Mouse (Mus musculus): ENCODE results near the gene Pced1a. TPM values are rescaled to one million over a fixed set of nuclear protein-coding genes. Genes with fewer than 3 reads are reported as not detected.

Gene Pced1a
- polyA plus RNA-seq, 2 experiments: 2.1 to 5.6 TPM

DNA sequence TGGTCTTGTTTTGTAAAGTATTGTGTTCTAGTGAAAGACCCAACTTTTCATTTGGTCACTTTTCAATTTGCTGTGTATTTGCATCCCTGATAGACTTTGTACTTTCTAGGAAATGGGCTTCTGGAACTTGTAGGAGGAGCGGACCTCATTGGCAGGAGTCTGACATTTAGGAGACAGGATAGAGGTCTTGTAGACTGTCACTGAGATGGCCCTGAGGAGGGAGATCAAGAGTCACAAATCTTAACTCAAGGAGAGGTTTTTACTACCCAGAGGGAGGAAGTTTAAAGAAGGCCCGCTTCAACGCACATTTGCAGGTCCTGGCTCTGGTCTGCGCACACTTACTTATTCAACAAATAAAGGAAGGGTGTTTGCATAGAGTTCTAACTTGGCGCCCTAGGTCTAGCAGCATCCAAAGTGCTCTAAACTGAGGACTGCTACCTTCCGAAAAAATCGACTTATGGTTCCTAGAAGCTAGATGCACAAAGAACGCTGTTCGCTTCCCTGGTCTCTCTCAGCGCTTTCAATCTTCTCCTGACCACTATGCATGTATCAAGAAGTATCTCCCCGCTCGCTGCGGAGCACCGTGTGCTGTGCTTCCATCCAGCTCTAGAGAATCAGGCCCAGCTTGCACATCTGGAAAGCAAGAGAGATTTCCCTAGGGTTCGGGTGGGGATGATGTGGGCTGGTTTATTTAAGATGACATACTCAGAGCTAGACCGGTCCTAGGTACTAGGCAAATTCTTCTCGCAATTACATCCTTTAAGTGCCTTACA lies 24.7 kb upstream of the Pced1a start:
- 0 out of 2 replicates have a peak overlapping the region, but pooled peaks have one; percentile 17 for H3K9ac ChIP-seq (replicated peaks)
- TF ChIP-seq CTCF (IDR thresholded peaks at IDR 0.05; ENCODE audit: low read depth) (no peak), EP300 (IDR thresholded peaks at IDR 0.05; ENCODE audit: low read depth) (no peak)
- peak overlapping the region; percentile 74 for H3K4me2 ChIP-seq (ENCODE audit: low read depth)
- 8% methylated on average over 17 of the region's 17 CpGs for WGBS (ENCODE audit: insufficient replicate concordance)
- H3K27ac ChIP-seq: no peak overlapping the region
- peak overlapping the region; percentile 70 to 83 for H3K4me3 ChIP-seq (ENCODE audit: insufficient read depth in 1 of 2, low read depth in 2 of 2, low read length in 2 of 2)
- H3K36me3 ChIP-seq (replicated peaks; ENCODE audit: control insufficient read depth, insufficient read depth, low read depth): peaks cover 2% of the 10 kb centered on the region; the same call in 1 of the 2 replicates
- H3K4me1 ChIP-seq (replicated peaks; ENCODE audit: control insufficient read depth in 2 of 2, insufficient read depth in 2 of 2, low read length in 1 of 2): peaks cover 12 to 24% of the 10 kb centered on the region in 2 experiments
- DNase-seq (ENCODE audit: low read depth in 3 of 3, low spot score in 3 of 3) (no peak), ATAC-seq (ENCODE audit: insufficient read depth) (no peak)
- peaks cover 6% of the 10 kb centered on the region for H3K27me3 ChIP-seq (ENCODE audit: control insufficient read depth, insufficient read depth, low read length)
- H3K9me3 ChIP-seq (ENCODE audit: control insufficient read depth, low read length): no peaks in the 10 kb centered on the region

DNA sequence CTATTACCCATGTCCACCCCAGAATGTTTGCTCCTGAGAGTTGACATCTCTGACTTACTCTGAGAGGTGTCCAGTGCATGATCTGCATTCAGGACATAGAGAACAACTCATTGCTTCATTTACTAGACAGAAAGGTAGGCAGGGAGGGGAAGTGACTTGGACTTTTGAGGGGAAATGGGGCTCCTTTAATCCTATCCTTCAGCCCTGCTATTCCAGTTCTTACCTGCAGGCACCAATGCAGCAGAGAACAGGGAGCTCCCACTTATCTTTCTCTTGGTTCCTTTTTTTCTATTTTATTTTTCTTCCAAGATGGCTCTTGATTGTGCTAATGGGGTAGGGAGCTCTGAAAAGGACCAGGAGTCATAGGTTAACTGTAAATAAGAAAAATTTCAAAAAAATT lies 23.9 kb upstream of the Pced1a start:
- no peak overlapping the region for H3K4me2 ChIP-seq (ENCODE audit: low read depth)
- TF ChIP-seq EP300 (IDR thresholded peaks at IDR 0.05; ENCODE audit: low read depth): no peak
- TF ChIP-seq CTCF (IDR thresholded peaks at IDR 0.05; ENCODE audit: low read depth): peak; percentile 7; the same call in 1 of the 2 replicates
- no peaks in the 10 kb centered on the region for H3K9me3 ChIP-seq (ENCODE audit: control insufficient read depth, low read length)
- H3K9ac ChIP-seq (replicated peaks): no peak overlapping the region
- peaks cover 10 to 22% of the 10 kb centered on the region in 2 experiments for H3K4me1 ChIP-seq (replicated peaks; ENCODE audit: control insufficient read depth in 2 of 2, insufficient read depth in 2 of 2, low read length in 1 of 2)
- DNase-seq (ENCODE audit: low read depth in 3 of 3, low spot score in 3 of 3): no peak
- H3K27ac ChIP-seq: no peak overlapping the region
- no peak overlapping the region for H3K4me3 ChIP-seq (ENCODE audit: insufficient read depth in 1 of 2, low read depth in 2 of 2, low read length in 2 of 2)
- no peak for ATAC-seq (ENCODE audit: insufficient read depth)
- peaks cover 6% of the 10 kb centered on the region for H3K36me3 ChIP-seq (replicated peaks; ENCODE audit: control insufficient read depth, insufficient read depth, low read depth)
- H3K27me3 ChIP-seq (ENCODE audit: control insufficient read depth, insufficient read depth, low read length): peaks cover 6% of the 10 kb centered on the region

GRCm38 (mm10) chr2:130442162-130442561 lies 17.7 kb upstream of the Pced1a start:
- Histone ChIP-seq H3K9ac (replicated peaks) (no peak overlapping the region), H3K27ac (no peak overlapping the region), H3K4me2 (ENCODE audit: low read depth) (no peak overlapping the region), H3K4me1 (replicated peaks; ENCODE audit: control insufficient read depth in 2 of 2, insufficient read depth in 2 of 2, low read length in 1 of 2) (peaks cover 7 to 9% of the 10 kb centered on the region in 2 experiments; a peak in 3 of 4 replicates), H3K9me3 (ENCODE audit: control insufficient read depth, low read length) (no peaks in the 10 kb centered on the region), H3K36me3 (replicated peaks; ENCODE audit: control insufficient read depth, insufficient read depth, low read depth) (peaks cover 43% of the 10 kb centered on the region), H3K4me3 (ENCODE audit: insufficient read depth in 1 of 2, low read depth in 2 of 2, low read length in 2 of 2) (no peak overlapping the region), H3K27me3 (ENCODE audit: control insufficient read depth, insufficient read depth, low read length) (no peaks in the 10 kb centered on the region)
- TF ChIP-seq CTCF (IDR thresholded peaks at IDR 0.05; ENCODE audit: low read depth) (peak; percentile 76), EP300 (IDR thresholded peaks at IDR 0.05; ENCODE audit: low read depth) (peak; percentile 44)
- 46% methylated on average over 10 of the region's 10 CpGs for whole genome bisulfite sequencing (ENCODE audit: insufficient replicate concordance)
- DNase-seq (ENCODE audit: low read depth in 3 of 3, low spot score in 3 of 3) (peak; percentile 35 to 53 (median 48)), ATAC-seq (ENCODE audit: insufficient read depth) (peak; percentile 76)

DNA sequence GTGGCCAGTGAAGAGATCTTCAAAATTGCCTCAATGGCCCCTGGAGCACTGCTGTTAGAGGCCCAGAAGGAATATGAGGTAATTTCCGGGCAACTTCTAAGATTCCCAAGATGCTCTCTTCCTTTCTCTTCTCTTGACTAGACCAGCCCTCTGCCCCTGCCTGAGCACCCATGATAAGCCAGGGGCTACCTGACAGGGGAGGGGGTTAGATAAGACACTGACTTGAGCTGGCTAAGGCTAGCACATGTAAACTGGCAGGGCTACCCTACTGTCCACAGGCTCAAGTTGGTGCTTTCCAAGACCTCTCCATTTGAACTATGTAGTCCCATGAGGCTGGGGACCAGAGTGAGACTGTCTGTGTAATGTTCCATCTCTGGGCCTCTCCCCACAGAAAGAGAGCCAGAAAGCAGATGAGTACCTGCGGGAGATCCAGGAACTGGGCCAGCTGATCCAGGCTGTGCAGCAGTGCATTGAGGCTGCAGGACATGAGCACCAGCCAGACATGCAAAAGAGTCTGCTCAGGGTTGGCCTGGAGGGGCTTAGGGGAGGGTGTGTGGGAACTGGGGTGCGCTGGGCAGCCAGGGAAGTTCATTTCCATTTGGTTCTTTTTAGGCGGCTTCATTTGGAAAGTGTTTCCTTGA lies 15.5 kb upstream of the Pced1a start:
- Histone ChIP-seq H3K9me3 (ENCODE audit: control insufficient read depth, low read length) (no peaks in the 10 kb centered on the region), H3K4me2 (ENCODE audit: low read depth) (no peak overlapping the region), H3K27me3 (ENCODE audit: control insufficient read depth, insufficient read depth, low read length) (no peaks in the 10 kb centered on the region), H3K27ac (no peak overlapping the region), H3K4me3 (ENCODE audit: insufficient read depth in 1 of 2, low read depth in 2 of 2, low read length in 2 of 2) (no peak overlapping the region), H3K9ac (replicated peaks) (no peak overlapping the region), H3K36me3 (replicated peaks; ENCODE audit: control insufficient read depth, insufficient read depth, low read depth) (peaks cover 43% of the 10 kb centered on the region), H3K4me1 (replicated peaks; ENCODE audit: control insufficient read depth in 2 of 2, insufficient read depth in 2 of 2, low read length in 1 of 2) (peaks cover 7 to 9% of the 10 kb centered on the region in 2 experiments; a peak in 3 of 4 replicates)
- ATAC-seq (ENCODE audit: insufficient read depth) (no peak), DNase-seq (ENCODE audit: low read depth in 3 of 3, low spot score in 3 of 3) (no peak)
- 71% methylated on average over 4 of the region's 4 CpGs for WGBS (ENCODE audit: insufficient replicate concordance)
- TF ChIP-seq CTCF (IDR thresholded peaks at IDR 0.05; ENCODE audit: low read depth) (no peak), EP300 (IDR thresholded peaks at IDR 0.05; ENCODE audit: low read depth) (no peak)

DNA sequence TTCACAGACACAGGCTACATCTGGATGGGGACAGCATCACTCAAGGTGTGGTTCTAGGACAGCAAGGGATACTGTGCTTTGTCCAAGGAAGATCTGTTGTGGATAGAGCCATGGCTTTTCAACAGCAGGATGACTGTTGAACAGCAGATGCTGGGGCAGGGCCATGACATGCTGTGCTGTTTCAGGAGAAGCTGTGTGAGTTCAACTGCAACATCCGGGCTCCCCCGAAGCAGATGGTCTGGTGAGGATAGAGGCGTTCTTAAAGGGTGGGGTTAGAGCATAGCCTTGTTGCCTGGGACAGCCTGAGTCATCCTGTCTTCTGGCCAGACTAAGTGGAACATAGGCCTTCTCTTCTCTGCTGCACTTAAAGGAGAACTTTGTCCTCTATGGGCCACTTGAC lies 14.4 kb upstream of the Pced1a start:
- no peak for DNase-seq (ENCODE audit: low read depth in 3 of 3, low spot score in 3 of 3)
- peaks cover 40% of the 10 kb centered on the region for H3K36me3 ChIP-seq (replicated peaks; ENCODE audit: control insufficient read depth, insufficient read depth, low read depth)
- no peak overlapping the region for H3K9ac ChIP-seq (replicated peaks)
- no peaks in the 10 kb centered on the region for H3K27me3 ChIP-seq (ENCODE audit: control insufficient read depth, insufficient read depth, low read length)
- H3K27ac ChIP-seq: no peak overlapping the region
- TF ChIP-seq CTCF (IDR thresholded peaks at IDR 0.05; ENCODE audit: low read depth) (no peak), EP300 (IDR thresholded peaks at IDR 0.05; ENCODE audit: low read depth) (no peak)
- H3K9me3 ChIP-seq (ENCODE audit: control insufficient read depth, low read length): no peaks in the 10 kb centered on the region
- WGBS (ENCODE audit: insufficient replicate concordance): 74% methylated on average over 3 of the region's 3 CpGs
- H3K4me2 ChIP-seq (ENCODE audit: low read depth): no peak overlapping the region
- no peak overlapping the region for H3K4me3 ChIP-seq (ENCODE audit: insufficient read depth in 1 of 2, low read depth in 2 of 2, low read length in 2 of 2)
- no peak for ATAC-seq (ENCODE audit: insufficient read depth)
- peaks cover 7 to 9% of the 10 kb centered on the region in 2 experiments; a peak in 3 of 4 replicates for H3K4me1 ChIP-seq (replicated peaks; ENCODE audit: control insufficient read depth in 2 of 2, insufficient read depth in 2 of 2, low read length in 1 of 2)
